Mouse (Mus musculus): ENCODE measurements at regions not wholly inside any gene's neighbourhood (a gene's known extent, or its start where the extent isn't known, plus 50 kb on each side); places are given as distances from the start of the nearest gene placed in this dataset.

DNA sequence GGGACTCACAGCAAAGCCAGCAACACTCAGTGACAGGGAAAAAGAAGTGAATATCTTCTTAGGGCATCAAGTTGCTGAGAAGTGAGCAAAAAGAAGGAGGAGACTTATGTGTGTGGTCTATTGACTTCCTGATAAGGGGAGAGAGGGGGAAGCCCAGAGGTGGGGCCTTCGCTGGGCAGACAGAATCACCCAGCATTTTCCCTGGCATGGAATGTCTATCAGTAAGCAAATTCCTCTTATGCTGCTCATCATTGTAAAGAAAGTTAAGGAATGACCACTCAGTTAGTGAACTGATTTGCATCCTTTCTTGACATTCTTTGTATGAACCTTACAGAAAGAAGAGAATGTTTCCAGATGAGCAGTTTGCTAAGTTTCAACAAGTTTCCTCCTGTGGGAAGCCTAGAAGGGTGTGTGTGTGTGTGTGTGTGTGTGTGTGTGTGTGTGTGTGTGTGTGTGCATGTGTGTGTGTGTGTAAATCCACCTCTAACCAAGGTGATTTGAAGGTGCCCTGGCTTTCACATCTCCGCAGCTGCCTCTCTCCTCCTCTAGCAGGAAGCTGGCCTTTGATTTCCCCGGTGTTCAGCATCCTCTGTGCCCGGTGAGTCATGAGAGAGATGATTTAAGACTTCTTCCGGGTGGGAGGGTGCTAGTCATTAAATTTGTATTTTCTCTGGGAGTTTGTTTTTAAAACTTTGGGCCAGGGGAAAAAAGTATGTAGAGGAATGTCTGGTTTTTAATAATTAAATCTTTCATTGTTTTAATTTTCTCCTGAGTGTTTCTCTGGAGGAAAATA lies 257.8 kb upstream of the Rbfox1 start:
- H3K27ac ChIP-seq (replicated peaks; ENCODE audit: low read depth, low read length), result no peak overlapping the region
- no peaks in the 10 kb centered on the region for H3K4me1 ChIP-seq (ENCODE audit: control insufficient read depth, insufficient read depth, insufficient read length, low read length)
- no peak overlapping the region for H3K4me3 ChIP-seq (ENCODE audit: insufficient read depth, low read depth, low read length)

- no peaks in the 10 kb centered on the region for H3K4me1 ChIP-seq (ENCODE audit: control insufficient read depth, insufficient read depth, insufficient read length, low read length)
- H3K27ac ChIP-seq (replicated peaks; ENCODE audit: low read depth, low read length), result no peak overlapping the region
- H3K4me3 ChIP-seq (ENCODE audit: insufficient read depth, low read depth, low read length), result no peak overlapping the region
These were observed 260.0 kb upstream of the Rbfox1 start for GRCm38 (mm10) chr16:5625159-5625558.

DNA sequence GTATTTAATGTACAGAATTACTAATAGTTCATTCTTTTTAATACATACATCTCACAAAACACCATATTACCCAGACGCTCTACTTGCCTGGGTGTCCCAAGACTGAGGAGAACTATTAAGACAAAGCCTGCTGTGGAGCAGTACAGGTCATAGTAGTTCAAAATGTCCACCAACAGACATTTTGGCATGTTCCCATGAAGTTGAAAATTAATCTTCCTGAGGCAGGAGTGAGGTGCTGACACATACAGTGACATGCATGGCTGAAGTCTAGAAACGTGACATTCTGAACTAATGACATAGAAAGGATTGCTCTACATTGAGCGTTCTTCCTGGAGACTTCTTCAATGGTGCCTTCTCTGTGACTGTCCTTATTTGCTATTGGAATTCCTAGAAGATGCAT lies 264.6 kb upstream of the Rbfox1 start:
- Histone ChIP-seq H3K4me1 (ENCODE audit: control insufficient read depth, insufficient read depth, insufficient read length, low read length) (no peaks in the 10 kb centered on the region), H3K27ac (replicated peaks; ENCODE audit: low read depth, low read length) (no peak overlapping the region), H3K4me3 (ENCODE audit: insufficient read depth, low read depth, low read length) (no peak overlapping the region)

GRCm38 (mm10) chr16:5616356-5616755 lies 268.8 kb upstream of the Rbfox1 start:
- H3K4me3 ChIP-seq (ENCODE audit: insufficient read depth, low read depth, low read length), result no peak overlapping the region
- H3K4me1 ChIP-seq (ENCODE audit: control insufficient read depth, insufficient read depth, insufficient read length, low read length), result no peaks in the 10 kb centered on the region
- no peak overlapping the region for H3K27ac ChIP-seq (replicated peaks; ENCODE audit: low read depth, low read length)

- Histone ChIP-seq H3K4me1 (ENCODE audit: control insufficient read depth, insufficient read depth, insufficient read length, low read length) (no peaks in the 10 kb centered on the region), H3K4me3 (ENCODE audit: insufficient read depth, low read depth, low read length) (no peak overlapping the region), H3K27ac (replicated peaks; ENCODE audit: low read depth, low read length) (no peak overlapping the region)
These were observed 289.8 kb upstream of the Rbfox1 start for GRCm38 (mm10) chr16:5595359-5595758.

GRCm38 (mm10) chr16:5578333-5578732 lies 306.8 kb upstream of the Rbfox1 start:
- H3K4me1 ChIP-seq (ENCODE audit: control insufficient read depth, insufficient read depth, insufficient read length, low read length), result no peaks in the 10 kb centered on the region
- no peak overlapping the region for H3K27ac ChIP-seq (replicated peaks; ENCODE audit: low read depth, low read length)
- no peak overlapping the region for H3K4me3 ChIP-seq (ENCODE audit: insufficient read depth, low read depth, low read length)

- Histone ChIP-seq H3K4me1 (ENCODE audit: control insufficient read depth, insufficient read depth, insufficient read length, low read length) (no peaks in the 10 kb centered on the region), H3K4me3 (ENCODE audit: insufficient read depth, low read depth, low read length) (no peak overlapping the region), H3K27ac (replicated peaks; ENCODE audit: low read depth, low read length) (no peak overlapping the region)
These were observed 312.4 kb upstream of the Rbfox1 start for GRCm38 (mm10) chr16:5572780-5573179.

DNA sequence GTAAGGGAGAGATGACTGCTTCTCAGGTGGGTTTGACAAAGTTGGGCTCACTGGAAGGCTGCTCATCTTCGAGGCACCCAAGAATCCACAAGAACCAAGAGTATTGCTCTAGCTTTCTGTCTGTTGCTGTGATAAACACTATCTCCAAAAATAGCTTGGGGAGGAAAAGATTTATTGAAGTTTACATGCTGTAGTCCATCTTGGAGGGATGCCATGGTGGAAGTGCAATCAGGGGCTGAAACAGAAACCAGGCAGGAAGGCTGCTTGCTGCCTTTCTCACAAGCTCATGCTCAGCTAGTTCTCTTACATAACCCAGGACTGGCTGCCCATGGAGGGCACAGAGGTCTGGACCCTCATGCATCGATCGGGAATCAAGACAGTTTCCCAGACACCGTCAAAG lies 314.5 kb upstream of the Rbfox1 start:
- Histone ChIP-seq H3K4me1 (ENCODE audit: control insufficient read depth, insufficient read depth, insufficient read length, low read length) (no peaks in the 10 kb centered on the region), H3K27ac (replicated peaks; ENCODE audit: low read depth, low read length) (no peak overlapping the region), H3K4me3 (ENCODE audit: insufficient read depth, low read depth, low read length) (no peak overlapping the region)

DNA sequence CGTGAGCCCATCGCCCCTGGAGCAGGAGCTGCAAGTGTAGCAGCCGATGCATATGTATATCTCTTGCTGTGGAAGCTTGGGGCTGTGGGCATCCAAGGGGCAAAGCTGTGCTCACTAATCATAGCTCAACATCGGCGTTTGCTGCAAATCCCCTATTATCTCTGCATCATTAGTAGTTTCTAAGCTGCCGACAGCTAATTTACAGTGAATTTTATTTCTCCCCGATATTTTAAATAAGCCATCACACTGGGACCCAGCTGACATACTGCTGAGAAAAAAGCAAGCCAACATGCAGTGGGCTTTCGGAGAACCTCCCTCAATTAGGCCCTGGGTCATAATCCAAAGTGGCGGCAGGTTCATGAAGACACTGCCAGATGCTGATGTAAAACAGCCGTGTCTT lies 313.3 kb upstream of the Eef2kmt start:
- no peak overlapping the region for H3K27ac ChIP-seq (replicated peaks; ENCODE audit: low read depth, low read length)
- H3K4me3 ChIP-seq (ENCODE audit: insufficient read depth, low read depth, low read length), result no peak overlapping the region
- no peaks in the 10 kb centered on the region for H3K4me1 ChIP-seq (ENCODE audit: control insufficient read depth, insufficient read depth, insufficient read length, low read length)

- Histone ChIP-seq H3K4me1 (ENCODE audit: control insufficient read depth, insufficient read depth, insufficient read length, low read length) (no peaks in the 10 kb centered on the region), H3K4me3 (ENCODE audit: insufficient read depth, low read depth, low read length) (no peak overlapping the region), H3K27ac (replicated peaks; ENCODE audit: low read depth, low read length) (no peak overlapping the region)
These were observed 293.2 kb upstream of the Eef2kmt start for GRCm38 (mm10) chr16:5549026-5549425.

DNA sequence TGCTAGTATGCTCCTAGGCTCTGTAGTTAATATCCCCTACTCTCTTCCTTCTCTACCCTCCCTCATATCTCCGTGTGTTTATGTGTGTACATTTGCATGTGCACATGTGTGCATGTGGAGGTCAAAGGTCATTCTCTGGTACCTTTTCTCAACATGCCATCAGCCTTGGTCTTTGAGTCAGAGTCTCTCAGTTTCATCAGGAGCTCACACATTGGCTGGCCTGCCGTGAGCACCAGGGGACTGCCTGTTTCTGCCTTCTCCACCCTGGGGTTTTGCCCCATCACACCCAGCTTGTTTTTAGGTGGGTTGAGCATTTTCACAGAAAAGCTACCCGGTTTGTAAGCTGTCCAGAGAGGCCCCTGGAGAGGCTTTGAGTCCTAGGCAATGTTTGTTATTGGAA lies 292.8 kb upstream of the Eef2kmt start:
- Histone ChIP-seq H3K4me1 (ENCODE audit: control insufficient read depth, insufficient read depth, insufficient read length, low read length) (no peaks in the 10 kb centered on the region), H3K4me3 (ENCODE audit: insufficient read depth, low read depth, low read length) (no peak overlapping the region), H3K27ac (replicated peaks; ENCODE audit: low read depth, low read length) (no peak overlapping the region)

GRCm38 (mm10) chr16:5546808-5547207 lies 291.0 kb upstream of the Eef2kmt start:
- H3K4me1 ChIP-seq (ENCODE audit: control insufficient read depth, insufficient read depth, insufficient read length, low read length), result no peaks in the 10 kb centered on the region
- no peak overlapping the region for H3K4me3 ChIP-seq (ENCODE audit: insufficient read depth, low read depth, low read length)
- no peak overlapping the region for H3K27ac ChIP-seq (replicated peaks; ENCODE audit: low read depth, low read length)

DNA sequence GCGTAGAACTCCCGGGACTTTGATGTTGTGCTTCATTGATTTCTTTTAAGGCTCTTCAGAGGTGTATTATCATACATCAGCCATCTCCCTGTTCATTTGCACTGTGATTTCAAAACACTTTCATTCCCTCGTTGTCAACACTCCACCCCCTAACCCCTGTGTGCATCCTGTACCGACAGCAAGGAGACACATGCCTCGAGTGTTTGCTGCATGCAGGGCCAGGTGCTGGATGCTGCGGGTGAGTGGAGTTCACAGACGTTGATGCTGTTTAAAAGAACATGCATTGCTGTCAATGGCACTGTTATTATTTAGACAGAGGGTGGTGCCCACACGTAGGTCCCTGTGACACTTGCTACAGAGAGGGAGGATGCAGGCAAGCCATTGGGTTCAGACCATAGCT lies 290.0 kb upstream of the Eef2kmt start:
- H3K4me1 ChIP-seq (ENCODE audit: control insufficient read depth, insufficient read depth, insufficient read length, low read length), result no peaks in the 10 kb centered on the region
- H3K4me3 ChIP-seq (ENCODE audit: insufficient read depth, low read depth, low read length), result no peak overlapping the region
- no peak overlapping the region for H3K27ac ChIP-seq (replicated peaks; ENCODE audit: low read depth, low read length)

DNA sequence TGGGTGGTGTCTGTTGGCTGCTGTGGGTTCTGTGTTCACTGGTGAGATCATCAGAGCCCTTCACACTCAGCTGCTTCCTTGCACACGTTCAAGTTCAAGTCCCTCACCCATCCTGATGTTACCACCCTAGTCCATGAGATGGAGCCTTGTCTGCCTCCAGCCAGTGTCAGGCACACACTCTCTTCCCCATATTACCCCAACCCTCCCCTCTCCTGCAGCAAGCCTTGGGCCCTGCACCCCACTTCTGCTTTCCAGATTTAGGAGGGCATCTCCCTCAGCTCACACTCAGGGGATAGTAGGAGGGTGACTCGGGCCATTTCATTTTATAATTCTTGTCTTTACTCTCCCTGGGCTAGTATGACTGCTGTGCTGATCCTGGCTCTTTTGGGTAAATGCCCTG lies 288.7 kb upstream of the Eef2kmt start:
- H3K27ac ChIP-seq (replicated peaks; ENCODE audit: low read depth, low read length), result no peak overlapping the region
- no peak overlapping the region for H3K4me3 ChIP-seq (ENCODE audit: insufficient read depth, low read depth, low read length)

GRCm38 (mm10) chr16:5538836-5539510 lies 283.2 kb upstream of the Eef2kmt start:
- Histone ChIP-seq H3K4me1 (ENCODE audit: control insufficient read depth, insufficient read depth, insufficient read length, low read length) (no peaks in the 10 kb centered on the region), H3K27ac (replicated peaks; ENCODE audit: low read depth, low read length) (no peak overlapping the region), H3K4me3 (ENCODE audit: insufficient read depth, low read depth, low read length) (no peak overlapping the region)

More for the DNA sequence above, 288.7 kb upstream of the Eef2kmt start:
- H3K4me1 ChIP-seq (ENCODE audit: control insufficient read depth, insufficient read depth, insufficient read length, low read length), result no peaks in the 10 kb centered on the region
